Mouse (Mus musculus): Measurements from ENCODE around the gene Taf8.

DNA sequence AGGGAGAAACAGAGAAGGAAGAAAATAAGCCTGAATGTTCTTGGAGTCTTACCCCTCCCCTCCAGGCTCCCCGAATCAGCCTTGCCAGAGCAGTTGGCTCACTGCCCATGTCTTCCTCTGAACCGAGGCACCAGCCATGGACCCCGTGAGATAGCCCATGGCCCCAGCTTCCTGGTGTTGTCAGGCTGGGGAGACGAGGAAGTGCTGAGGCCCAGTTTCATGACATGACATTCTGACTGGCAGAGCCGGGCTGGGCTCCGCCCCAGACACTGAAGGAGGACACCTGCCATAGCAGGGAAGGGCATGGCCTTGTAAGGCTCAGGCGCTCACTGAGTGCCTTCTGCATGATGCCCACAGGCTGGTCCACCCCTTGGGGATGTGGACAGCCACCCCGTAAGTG, 47.4 kb downstream of the Taf8 start:
- TF ChIP-seq CTCF (IDR thresholded peaks at IDR 0.05; ENCODE audit: insufficient read depth, low read depth, low read length) (no peak), POLR2A (IDR thresholded peaks at IDR 0.05; ENCODE audit: insufficient read depth, low read depth, low read length) (no peak)

All from olfactory bulb, adult 2 months (tissue).